Mouse (Mus musculus): ENCODE data around the gene Lrrc28. TPM values are rescaled to one million over a fixed set of nuclear protein-coding genes. Genes with fewer than 3 reads are reported as not detected.

Lrrc28 gene
- total and polyA plus RNA-seq, 2 experiments from 2014 or later: 32.2 to 70.4 TPM

- no peaks in the 10 kb centered on the region for H3K27me3 ChIP-seq (ENCODE audit: insufficient read depth, low read length)
- no peak for ATAC-seq
- peak; percentile 66 for DNase-seq
- no peak for TF ChIP-seq CTCF (IDR thresholded peaks at IDR 0.05; ENCODE audit: low read depth)
- peak within 1 kb of the TSS; percentile 89 for H3K9ac ChIP-seq
- no peaks in the 10 kb centered on the region for H3K9me3 ChIP-seq (ENCODE audit: low read length)
- 3% methylated on average over 5 of the region's 5 CpGs for WGBS
- 0 out of 2 replicates have a peak within 1 kb of the TSS, but pooled peaks have one; percentile 5 for H3K27ac ChIP-seq (ENCODE audit: low read depth, low read length)
- H3K36me3 ChIP-seq (ENCODE audit: insufficient read depth): no peaks in the 10 kb centered on the region
- peaks cover 8% of the 10 kb centered on the region; the same call in 1 of the 2 replicates for H3K4me1 ChIP-seq (ENCODE audit: insufficient read depth)
- peak within 1 kb of the TSS; percentile 62 for H3K4me2 ChIP-seq (ENCODE audit: low read depth)
- H3K4me3 ChIP-seq (ENCODE audit: low read depth, low read length): peak within 1 kb of the TSS; percentile 90
These were observed 2.2 kb upstream of the Lrrc28 start, which contains the start of gene Ttc23 for GRCm38 (mm10) chr7:67647277-67647676. Ttc23 (plus strand) TSS chr7:67647410.

GRCm38 (mm10) chr7:67646131-67646530 lies 1.1 kb upstream of the Lrrc28 start:
- DNase-seq: no peak
- no peaks in the 10 kb centered on the region for H3K36me3 ChIP-seq (ENCODE audit: insufficient read depth)
- TF ChIP-seq CTCF (IDR thresholded peaks at IDR 0.05; ENCODE audit: low read depth): no peak
- H3K9me3 ChIP-seq (ENCODE audit: low read length): no peaks in the 10 kb centered on the region
- peaks cover 8% of the 10 kb centered on the region; the same call in 1 of the 2 replicates for H3K4me1 ChIP-seq (ENCODE audit: insufficient read depth)
- H3K27me3 ChIP-seq (ENCODE audit: insufficient read depth, low read length): no peaks in the 10 kb centered on the region
- 1% methylated on average over 6 of the region's 6 CpGs for WGBS
- peak overlapping the region; percentile 89 for H3K9ac ChIP-seq
- H3K4me3 ChIP-seq (ENCODE audit: low read depth, low read length): peak overlapping the region; percentile 90
- ATAC-seq: no peak
- H3K4me2 ChIP-seq (ENCODE audit: low read depth): peak overlapping the region; percentile 62
- peak overlapping the region; percentile 95 for H3K27ac ChIP-seq (ENCODE audit: low read depth, low read length)

GRCm38 (mm10) chr7:67645681-67646014 lies 580 bp upstream of the Lrrc28 start:
- TF ChIP-seq CTCF (IDR thresholded peaks at IDR 0.05; ENCODE audit: low read depth): no peak
- WGBS: 1% methylated on average over 15 of the region's 15 CpGs
- Histone ChIP-seq H3K4me3 (ENCODE audit: low read depth, low read length) (peak overlapping the region; percentile 90), H3K4me2 (ENCODE audit: low read depth) (peak overlapping the region; percentile 62), H3K4me1 (ENCODE audit: insufficient read depth) (peaks cover 8% of the 10 kb centered on the region; the same call in 1 of the 2 replicates), H3K9me3 (ENCODE audit: low read length) (no peaks in the 10 kb centered on the region), H3K9ac (peak overlapping the region; percentile 89), H3K36me3 (ENCODE audit: insufficient read depth) (0 out of 2 replicates have a peak, but pooled peaks cover 4% of the 10 kb centered on the region), H3K27ac (ENCODE audit: low read depth, low read length) (peak overlapping the region; percentile 95), H3K27me3 (ENCODE audit: insufficient read depth, low read length) (no peaks in the 10 kb centered on the region)
- DNase-seq (no peak), ATAC-seq (no peak; the same call in none of the 2 replicates)

GRCm38 (mm10) chr7:67644291-67644690 lies 777 bp downstream of the Lrrc28 start:
- Histone ChIP-seq H3K4me3 (ENCODE audit: low read depth, low read length) (peak overlapping the region; percentile 90), H3K27ac (ENCODE audit: low read depth, low read length) (no peak overlapping the region), H3K4me2 (ENCODE audit: low read depth) (peak overlapping the region; percentile 73), H3K36me3 (ENCODE audit: insufficient read depth) (0 out of 2 replicates have a peak, but pooled peaks cover 5% of the 10 kb centered on the region), H3K9ac (peak overlapping the region; percentile 89), H3K9me3 (ENCODE audit: low read length) (no peaks in the 10 kb centered on the region), H3K4me1 (ENCODE audit: insufficient read depth) (peaks cover 8% of the 10 kb centered on the region; the same call in 1 of the 2 replicates), H3K27me3 (ENCODE audit: insufficient read depth, low read length) (no peaks in the 10 kb centered on the region)
- WGBS: 20% methylated on average over 8 of the region's 8 CpGs
- TF ChIP-seq CTCF (IDR thresholded peaks at IDR 0.05; ENCODE audit: low read depth): no peak
- no peak for ATAC-seq
- peak; percentile 44 for DNase-seq

GRCm38 (mm10) chr7:67642955-67643354 lies 2.1 kb downstream of the Lrrc28 start:
- Histone ChIP-seq H3K27ac (ENCODE audit: low read depth, low read length) (no peak overlapping the region), H3K4me2 (ENCODE audit: low read depth) (no peak overlapping the region), H3K9me3 (ENCODE audit: low read length) (no peaks in the 10 kb centered on the region), H3K9ac (no peak overlapping the region), H3K27me3 (ENCODE audit: insufficient read depth, low read length) (no peaks in the 10 kb centered on the region), H3K4me3 (ENCODE audit: low read depth, low read length) (no peak overlapping the region), H3K36me3 (ENCODE audit: insufficient read depth) (0 out of 2 replicates have a peak, but pooled peaks cover 5% of the 10 kb centered on the region), H3K4me1 (ENCODE audit: insufficient read depth) (peaks cover 8% of the 10 kb centered on the region; the same call in 1 of the 2 replicates)
- ATAC-seq: no peak
- TF ChIP-seq CTCF (IDR thresholded peaks at IDR 0.05; ENCODE audit: low read depth): no peak
- no peak for DNase-seq
- WGBS: 90% methylated on average over 9 of the region's 9 CpGs

- WGBS: 47% methylated on average over 3 of the region's 3 CpGs
- Histone ChIP-seq H3K4me2 (ENCODE audit: low read depth) (no peak overlapping the region), H3K27me3 (ENCODE audit: insufficient read depth, low read length) (no peaks in the 10 kb centered on the region), H3K27ac (ENCODE audit: low read depth, low read length) (no peak overlapping the region), H3K9ac (no peak overlapping the region), H3K4me1 (ENCODE audit: insufficient read depth) (0 out of 2 replicates have a peak, but pooled peaks cover under 1% of the 10 kb centered on the region), H3K36me3 (ENCODE audit: insufficient read depth) (peaks cover 9% of the 10 kb centered on the region), H3K4me3 (ENCODE audit: low read depth, low read length) (no peak overlapping the region), H3K9me3 (ENCODE audit: low read length) (no peaks in the 10 kb centered on the region)
- no peak for TF ChIP-seq CTCF (IDR thresholded peaks at IDR 0.05; ENCODE audit: low read depth)
- no peak for ATAC-seq
- no peak for DNase-seq
These were observed 6.1 kb downstream of the Lrrc28 start for GRCm38 (mm10) chr7:67639006-67639405.

GRCm38 (mm10) chr7:67636161-67636560 lies 8.9 kb downstream of the Lrrc28 start:
- H3K36me3 ChIP-seq (ENCODE audit: insufficient read depth): peaks cover 9% of the 10 kb centered on the region
- no peak overlapping the region for H3K9ac ChIP-seq
- 77% methylated on average over 2 of the region's 2 CpGs for WGBS
- H3K4me1 ChIP-seq (ENCODE audit: insufficient read depth): no peaks in the 10 kb centered on the region
- no peak for DNase-seq
- ATAC-seq: no peak
- H3K9me3 ChIP-seq (ENCODE audit: low read length): no peaks in the 10 kb centered on the region
- H3K4me3 ChIP-seq (ENCODE audit: low read depth, low read length): no peak overlapping the region
- TF ChIP-seq CTCF (IDR thresholded peaks at IDR 0.05; ENCODE audit: low read depth): no peak
- H3K27ac ChIP-seq (ENCODE audit: low read depth, low read length): no peak overlapping the region
- no peaks in the 10 kb centered on the region for H3K27me3 ChIP-seq (ENCODE audit: insufficient read depth, low read length)
- no peak overlapping the region for H3K4me2 ChIP-seq (ENCODE audit: low read depth)
